Mouse (Mus musculus): ENCODE data around the gene Tm9sf4. TPM values are rescaled to one million over a fixed set of nuclear protein-coding genes. Genes with fewer than 3 reads are reported as not detected.

Tm9sf4 gene
- total and polyA plus RNA-seq, 3 experiments = 35.2 to 109 (median 42.9) TPM

DNA sequence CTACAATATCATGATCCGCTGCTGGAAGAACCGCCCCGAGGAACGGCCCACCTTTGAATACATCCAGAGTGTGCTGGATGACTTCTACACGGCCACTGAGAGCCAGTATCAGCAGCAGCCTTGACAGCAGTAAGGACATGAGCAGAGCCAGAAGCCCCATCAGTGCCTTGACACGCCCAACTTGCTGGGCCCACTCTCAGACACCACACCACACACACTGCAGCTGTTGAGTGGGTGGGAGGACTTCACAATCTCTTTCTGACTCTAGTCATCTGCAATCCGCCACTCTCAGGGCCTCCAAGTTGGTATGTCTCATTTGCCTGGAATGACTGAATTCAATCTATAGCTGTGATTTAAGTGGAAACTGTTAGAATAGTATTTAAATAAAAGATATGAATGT, 10.1 kb upstream of the Tm9sf4 start:
- DNase-seq (ENCODE audit: low spot score) = no peak
- H3K4me3 ChIP-seq (ENCODE audit: low read depth, low read length) = no peak overlapping the region
- H3K27me3 ChIP-seq (ENCODE audit: insufficient read depth, low read length) = peaks cover 81% of the 10 kb centered on the region
- TF ChIP-seq GATA2 (IDR thresholded peaks at IDR 0.05; ENCODE audit: borderline replicate concordance, low read depth, low read length) (no peak), CTCF (IDR thresholded peaks at IDR 0.05; ENCODE audit: low read depth, low read length) (no peak), TAL1 (conservative IDR thresholded peaks at IDR 0.05; ENCODE audit: low read depth, low read length) (no peak), POLR2AphosphoS5 (IDR thresholded peaks at IDR 0.05; ENCODE audit: insufficient replicate concordance, low read depth, low read length) (no peak), GATA1 (IDR thresholded peaks at IDR 0.05; ENCODE audit: borderline replicate concordance, low read length) (no peak)
- peaks cover 8% of the 10 kb centered on the region for H3K4me1 ChIP-seq (ENCODE audit: insufficient read depth, low read depth, low read length)
- no peaks in the 10 kb centered on the region for H3K9me3 ChIP-seq (replicated peaks)
- H3K36me3 ChIP-seq (replicated peaks) = no peaks in the 10 kb centered on the region
- ATAC-seq (ENCODE audit: extremely low read depth, insufficient number of reproducible peaks, low FRiP score, poor library complexity, severe bottlenecking) = no peak

DNA sequence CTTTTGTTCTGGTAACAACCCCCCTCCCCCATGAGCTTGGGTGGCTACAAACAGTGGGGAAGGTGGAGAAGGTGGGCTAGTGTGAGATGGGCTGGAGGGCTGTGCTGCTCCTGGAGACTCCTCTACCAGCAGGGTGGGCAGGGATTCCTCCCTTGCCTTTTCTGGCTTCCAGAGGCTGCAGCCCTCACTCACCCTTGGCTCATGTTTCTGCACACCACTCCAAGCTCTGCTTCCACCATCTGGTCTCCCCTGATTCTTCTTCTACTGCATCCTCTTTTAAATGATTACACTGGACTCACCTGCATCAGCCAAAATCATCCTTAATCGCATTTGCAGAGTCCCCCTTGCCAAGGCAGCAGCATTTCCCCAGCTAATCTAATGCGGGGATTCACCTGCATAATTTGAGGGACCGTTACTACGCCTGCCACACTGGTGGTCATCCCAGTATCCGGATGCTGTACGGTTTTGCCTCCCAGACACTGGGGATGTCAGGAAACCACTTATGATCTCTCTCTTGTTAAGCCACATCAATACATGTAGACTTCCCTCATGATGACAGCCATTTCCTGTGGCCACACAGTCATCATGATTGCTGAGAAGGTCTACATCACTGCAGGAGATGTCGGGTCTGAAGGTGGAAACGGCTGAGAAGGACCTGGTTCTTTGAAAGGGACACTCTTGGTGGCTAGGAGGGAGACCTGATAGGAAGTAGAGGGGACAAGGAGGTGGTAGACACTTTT, 9.0 kb upstream of the Tm9sf4 start:
- DNase-seq (ENCODE audit: low spot score) = no peak
- no peaks in the 10 kb centered on the region for H3K36me3 ChIP-seq (replicated peaks)
- peaks cover 76% of the 10 kb centered on the region for H3K27me3 ChIP-seq (ENCODE audit: insufficient read depth, low read length)
- H3K4me3 ChIP-seq (ENCODE audit: low read depth, low read length) = no peak overlapping the region
- no peaks in the 10 kb centered on the region for H3K9me3 ChIP-seq (replicated peaks)
- no peak for ATAC-seq (ENCODE audit: extremely low read depth, insufficient number of reproducible peaks, low FRiP score, poor library complexity, severe bottlenecking)
- TF ChIP-seq GATA1 (IDR thresholded peaks at IDR 0.05; ENCODE audit: borderline replicate concordance, low read length) (no peak), TAL1 (conservative IDR thresholded peaks at IDR 0.05; ENCODE audit: low read depth, low read length) (no peak), CTCF (IDR thresholded peaks at IDR 0.05; ENCODE audit: low read depth, low read length) (no peak), POLR2AphosphoS5 (IDR thresholded peaks at IDR 0.05; ENCODE audit: insufficient replicate concordance, low read depth, low read length) (no peak), GATA2 (IDR thresholded peaks at IDR 0.05; ENCODE audit: borderline replicate concordance, low read depth, low read length) (no peak)
- H3K4me1 ChIP-seq (ENCODE audit: insufficient read depth, low read depth, low read length) = peaks cover 8% of the 10 kb centered on the region

DNA sequence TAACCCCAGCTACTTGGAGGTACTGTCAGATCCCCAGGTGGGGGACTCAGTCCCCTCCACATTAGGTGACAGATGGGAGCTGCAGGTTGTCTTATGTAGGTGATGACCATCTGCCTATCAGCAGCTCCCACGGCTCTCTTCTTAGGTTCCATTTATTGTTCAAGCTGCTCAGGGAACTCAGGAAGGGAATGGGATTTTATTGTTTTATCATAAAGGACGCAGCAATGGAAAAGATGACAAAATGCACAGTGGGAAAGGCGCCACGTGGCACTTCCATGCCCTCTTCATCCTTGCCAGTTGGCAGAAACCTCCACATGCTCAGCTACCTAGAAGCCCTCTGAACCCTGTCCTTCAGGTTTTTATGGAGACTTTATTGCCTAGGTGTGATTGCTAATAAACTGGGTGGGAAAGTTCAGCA, 8.1 kb upstream of the Tm9sf4 start:
- Histone ChIP-seq H3K4me3 (ENCODE audit: low read depth, low read length) (no peak overlapping the region), H3K36me3 (replicated peaks) (no peaks in the 10 kb centered on the region), H3K27me3 (ENCODE audit: insufficient read depth, low read length) (peaks cover 79% of the 10 kb centered on the region), H3K9me3 (replicated peaks) (no peaks in the 10 kb centered on the region), H3K4me1 (ENCODE audit: insufficient read depth, low read depth, low read length) (peaks cover 3% of the 10 kb centered on the region)
- DNase-seq (ENCODE audit: low spot score) (no peak), ATAC-seq (ENCODE audit: extremely low read depth, insufficient number of reproducible peaks, low FRiP score, poor library complexity, severe bottlenecking) (no peak)
- TF ChIP-seq GATA1 (IDR thresholded peaks at IDR 0.05; ENCODE audit: borderline replicate concordance, low read length) (no peak), CTCF (IDR thresholded peaks at IDR 0.05; ENCODE audit: low read depth, low read length) (no peak), TAL1 (conservative IDR thresholded peaks at IDR 0.05; ENCODE audit: low read depth, low read length) (no peak), POLR2AphosphoS5 (IDR thresholded peaks at IDR 0.05; ENCODE audit: insufficient replicate concordance, low read depth, low read length) (no peak), GATA2 (IDR thresholded peaks at IDR 0.05; ENCODE audit: borderline replicate concordance, low read depth, low read length) (no peak)

DNA sequence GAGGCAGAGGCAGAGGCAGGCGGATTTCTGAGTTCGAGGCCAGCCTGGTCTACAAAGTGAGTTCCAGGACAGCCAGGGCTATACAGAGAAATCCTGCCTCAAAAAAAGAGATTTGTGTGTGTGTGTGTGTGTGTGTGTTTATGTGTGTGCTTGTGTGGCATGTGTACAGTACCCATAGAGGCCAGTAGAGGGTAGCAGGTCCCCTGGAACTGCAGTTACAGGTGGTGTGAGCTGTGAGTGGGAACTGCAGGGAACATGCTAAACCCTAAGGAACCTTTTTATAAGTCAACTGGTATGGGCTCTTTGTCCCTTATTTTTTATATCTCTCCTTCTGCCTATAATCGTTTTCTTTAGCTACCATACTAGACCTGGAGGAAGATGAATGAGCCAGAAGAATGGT, 3.8 kb upstream of the Tm9sf4 start:
- Histone ChIP-seq H3K9me3 (replicated peaks) (no peaks in the 10 kb centered on the region), H3K36me3 (replicated peaks) (no peaks in the 10 kb centered on the region), H3K4me3 (ENCODE audit: low read depth, low read length) (no peak overlapping the region), H3K4me1 (ENCODE audit: insufficient read depth, low read depth, low read length) (peaks cover 15% of the 10 kb centered on the region), H3K27me3 (ENCODE audit: insufficient read depth, low read length) (peaks cover 42% of the 10 kb centered on the region)
- TF ChIP-seq POLR2AphosphoS5 (IDR thresholded peaks at IDR 0.05; ENCODE audit: insufficient replicate concordance, low read depth, low read length) (no peak), TAL1 (conservative IDR thresholded peaks at IDR 0.05; ENCODE audit: low read depth, low read length) (no peak), CTCF (IDR thresholded peaks at IDR 0.05; ENCODE audit: low read depth, low read length) (no peak), GATA1 (IDR thresholded peaks at IDR 0.05; ENCODE audit: borderline replicate concordance, low read length) (no peak), GATA2 (IDR thresholded peaks at IDR 0.05; ENCODE audit: borderline replicate concordance, low read depth, low read length) (no peak)
- ATAC-seq (ENCODE audit: extremely low read depth, insufficient number of reproducible peaks, low FRiP score, poor library complexity, severe bottlenecking) (no peak), DNase-seq (ENCODE audit: low spot score) (no peak)

DNA sequence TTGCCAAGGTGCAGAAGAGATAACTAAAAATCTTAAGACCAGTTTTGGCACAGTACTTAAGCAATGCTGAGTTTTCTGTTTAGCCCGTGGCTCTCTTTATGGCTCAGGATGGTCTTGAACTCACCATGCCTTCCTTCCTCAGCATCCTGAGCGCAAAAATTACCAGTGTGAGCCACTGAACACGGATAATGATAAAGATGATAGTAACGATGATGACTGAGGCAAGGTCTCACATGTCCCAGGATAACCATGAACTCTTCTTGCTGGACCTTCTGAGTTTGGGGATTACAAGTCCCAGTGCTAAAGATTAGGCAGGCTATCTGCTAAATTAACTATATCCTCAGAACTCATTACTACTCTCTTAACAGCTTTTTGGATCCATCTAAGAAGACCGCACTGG, 970 bp upstream of the Tm9sf4 start:
- H3K9me3 ChIP-seq (replicated peaks) = no peaks in the 10 kb centered on the region
- ATAC-seq (ENCODE audit: extremely low read depth, insufficient number of reproducible peaks, low FRiP score, poor library complexity, severe bottlenecking) = no peak
- H3K4me1 ChIP-seq (ENCODE audit: insufficient read depth, low read depth, low read length) = peaks cover 35% of the 10 kb centered on the region
- no peak for DNase-seq (ENCODE audit: low spot score)
- no peak overlapping the region for H3K4me3 ChIP-seq (ENCODE audit: low read depth, low read length)
- TF ChIP-seq GATA1 (IDR thresholded peaks at IDR 0.05; ENCODE audit: borderline replicate concordance, low read length) (no peak), CTCF (IDR thresholded peaks at IDR 0.05; ENCODE audit: low read depth, low read length) (no peak), TAL1 (conservative IDR thresholded peaks at IDR 0.05; ENCODE audit: low read depth, low read length) (no peak), POLR2AphosphoS5 (IDR thresholded peaks at IDR 0.05; ENCODE audit: insufficient replicate concordance, low read depth, low read length) (no peak), GATA2 (IDR thresholded peaks at IDR 0.05; ENCODE audit: borderline replicate concordance, low read depth, low read length) (no peak)
- peaks cover 18% of the 10 kb centered on the region for H3K27me3 ChIP-seq (ENCODE audit: insufficient read depth, low read length)
- H3K36me3 ChIP-seq (replicated peaks) = peaks cover 19% of the 10 kb centered on the region

DNA sequence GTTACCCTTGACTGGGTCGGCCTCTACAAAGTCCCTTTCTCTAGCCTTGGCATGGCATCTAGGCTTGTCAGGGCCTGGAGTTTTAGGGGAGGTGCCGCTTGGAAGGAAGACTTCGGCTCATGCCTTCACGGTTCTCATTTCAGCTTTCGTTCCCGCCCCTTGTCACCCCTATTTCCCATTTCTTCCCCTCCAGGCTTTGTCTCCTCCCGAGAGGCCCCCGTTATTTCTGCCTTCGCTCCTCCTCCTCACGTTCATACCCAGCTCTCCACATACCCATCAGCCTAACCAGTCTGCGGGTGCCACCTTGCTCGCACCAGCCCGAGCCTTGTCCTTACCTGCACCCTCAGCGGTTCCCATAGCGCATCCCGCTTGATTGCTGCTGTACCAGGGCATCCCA, 579 bp downstream of the Tm9sf4 start:
- DNase-seq (ENCODE audit: low spot score) = peak; percentile 15
- Histone ChIP-seq H3K36me3 (replicated peaks) (peaks cover 30% of the 10 kb centered on the region), H3K4me1 (ENCODE audit: insufficient read depth, low read depth, low read length) (peaks cover 46% of the 10 kb centered on the region), H3K4me3 (ENCODE audit: low read depth, low read length) (peak overlapping the region; percentile 88), H3K27me3 (ENCODE audit: insufficient read depth, low read length) (0 out of 2 replicates have a peak, but pooled peaks cover 6% of the 10 kb centered on the region), H3K9me3 (replicated peaks) (no peaks in the 10 kb centered on the region)
- ATAC-seq (ENCODE audit: extremely low read depth, insufficient number of reproducible peaks, low FRiP score, poor library complexity, severe bottlenecking) = no peak
- no peak for TF ChIP-seq CTCF (IDR thresholded peaks at IDR 0.05; ENCODE audit: low read depth, low read length)
- TF ChIP-seq POLR2AphosphoS5 (IDR thresholded peaks at IDR 0.05; ENCODE audit: insufficient replicate concordance, low read depth, low read length) = no peak
- TF ChIP-seq GATA1 (IDR thresholded peaks at IDR 0.05; ENCODE audit: borderline replicate concordance, low read length) = no peak
- no peak for TF ChIP-seq GATA2 (IDR thresholded peaks at IDR 0.05; ENCODE audit: borderline replicate concordance, low read depth, low read length)
- TF ChIP-seq TAL1 (conservative IDR thresholded peaks at IDR 0.05; ENCODE audit: low read depth, low read length) = no peak

All from G1E (cell line).